In the genomic region with DNA sequence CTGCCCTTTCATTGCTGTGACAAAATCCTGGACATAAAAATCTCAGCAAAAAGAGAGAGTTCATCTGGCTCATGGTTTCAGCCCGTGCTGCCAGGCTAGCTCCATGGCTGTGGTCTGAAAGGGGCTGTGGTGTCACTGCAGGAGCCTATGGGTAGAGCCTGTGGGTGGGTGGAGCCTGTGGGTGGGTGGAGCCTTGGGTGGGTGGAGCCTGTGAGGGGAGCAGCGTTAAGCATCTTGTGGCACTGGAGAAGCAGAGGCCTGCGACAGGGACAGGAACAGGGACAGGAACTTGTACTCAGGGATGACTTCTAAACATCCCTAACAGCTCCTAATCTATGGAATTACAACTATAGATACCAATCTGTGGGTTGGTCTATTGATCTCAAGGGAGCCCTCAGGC, we compare ENCODE assay signal across 23 mouse cellular contexts. TPM values are rescaled to one million over a fixed set of nuclear protein-coding genes. Genes with fewer than 3 reads are reported as not detected.
A peak's percentile ranks its signal among the peaks of the same experiment; 100 is the strongest.
DNase-seq lines count a peak whose midpoint lies in the region; ATAC-seq lines count a peak whose summit lies in the region.
"Had no signal": no experiment of that assay in that cellular context is flagged by ENCODE, and none has a peak within 500 bp of the region (broad histone marks: within the 10 kb centered on the region; RNA-seq: fewer than 3 reads in every experiment).

No protein-coding gene starts in this region.

- DNase-seq in B cell, adult 2 months, result peak; percentile 22 to 29
- DNase-seq in ZHBTc4 (ENCODE audit: low read depth, low spot score), result peak; percentile 69
- no peak for DNase-seq in kidney, adult 8-10 months
- no peak for DNase-seq in urinary bladder, postnatal 25 days (ENCODE audit: low spot score)
- no peak for DNase-seq in embryo, embryonic 9.5 days (ENCODE audit: extremely low spot score)
- DNase-seq: adrenal gland, postnatal 10 days; cerebellum, postnatal 10 days; heart, postnatal 36 days; layer of hippocampus, postnatal 36 days; lung, postnatal 14 days; right cerebral cortex, postnatal 14 days had no signal

- H3K27me3 ChIP-seq in liver, embryonic 12.5 days (replicated peaks), result peaks cover 20% of the 10 kb centered on the region
- H3K27me3 ChIP-seq: embryonic facial prominence, embryonic 15.5 days; hindbrain, embryonic 15.5 days; kidney, embryonic 15.5 days; neural tube, embryonic 15.5 days had no signal

- H3K4me3 ChIP-seq in liver, embryonic 12.5 days, result no peak overlapping the region
- H3K4me3 ChIP-seq: embryonic facial prominence, embryonic 15.5 days; forebrain, embryonic 10.5 days; hindbrain, embryonic 15.5 days; kidney, embryonic 15.5 days; neural tube, embryonic 15.5 days had no signal

- 25% methylated on average over 3 of the region's 3 CpGs for WGBS in liver, embryonic 12.5 days (ENCODE audit: insufficient replicate concordance)

- peak; percentile 78 for ATAC-seq in liver, embryonic 12.5 days
- ATAC-seq in megakaryocyte-erythroid progenitor cell, adult 5-6 weeks (replicated peaks; ENCODE audit: low FRiP score, low TSS enrichment, poor library complexity, severe bottlenecking), result peak; percentile 84
- no peak for ATAC-seq in activated CD4-positive, CD25-positive, alpha-beta regulatory T cell, adult 4 months
- ATAC-seq: intestine, embryonic 16.5 days; midbrain, embryonic 16.5 days had no signal

- no peaks in the 10 kb centered on the region for H3K9me3 ChIP-seq in liver, embryonic 12.5 days (replicated peaks)
- H3K9me3 ChIP-seq: embryonic facial prominence, embryonic 15.5 days; forebrain, embryonic 10.5 days; hindbrain, embryonic 15.5 days; kidney, embryonic 15.5 days; neural tube, embryonic 15.5 days had no signal

- H3K9ac ChIP-seq in liver, embryonic 12.5 days, result no peak overlapping the region
- H3K9ac ChIP-seq: embryonic facial prominence, embryonic 15.5 days; hindbrain, embryonic 15.5 days; kidney, embryonic 15.5 days; neural tube, embryonic 15.5 days had no signal

- H3K36me3 ChIP-seq in liver, embryonic 12.5 days, result no peaks in the 10 kb centered on the region
- H3K36me3 ChIP-seq: embryonic facial prominence, embryonic 15.5 days; forebrain, embryonic 10.5 days; hindbrain, embryonic 15.5 days; kidney, embryonic 15.5 days; neural tube, embryonic 15.5 days had no signal

- peaks cover 8% of the 10 kb centered on the region for H3K4me1 ChIP-seq in liver, embryonic 12.5 days
- H3K4me1 ChIP-seq: embryonic facial prominence, embryonic 15.5 days; forebrain, embryonic 10.5 days; hindbrain, embryonic 15.5 days; kidney, embryonic 15.5 days; neural tube, embryonic 15.5 days had no signal

- no peak overlapping the region for H3K4me2 ChIP-seq in liver, embryonic 12.5 days
- H3K4me2 ChIP-seq: embryonic facial prominence, embryonic 15.5 days; hindbrain, embryonic 15.5 days; kidney, embryonic 15.5 days; neural tube, embryonic 15.5 days had no signal

- no peak overlapping the region for H3K27ac ChIP-seq in liver, embryonic 12.5 days
- H3K27ac ChIP-seq: embryonic facial prominence, embryonic 15.5 days; forebrain, embryonic 10.5 days; hindbrain, embryonic 15.5 days; kidney, embryonic 15.5 days; neural tube, embryonic 15.5 days had no signal

RNA-seq across cellular contexts. Expression of a gene that starts 20.1 kb away (rescaled TPM):
- 10.6 and 11.8 TPM in 2 replicates for polyA plus RNA-seq in liver, embryonic 12.5 days (2016; fragmentation: Nextera tagmentation; extraction: Ambion mirVana)
- 17.2 and 19.2 TPM in 2 replicates for total RNA-seq in megakaryocyte-erythroid progenitor cell, adult 5-6 weeks (2014; fragmentation: Nextera tagmentation)
- 7.0 and 9.8 TPM in 2 replicates for total RNA-seq in megakaryocyte-erythroid progenitor cell, adult 5-6 weeks (2017)
- polyA plus RNA-seq in activated CD4-positive, CD25-positive, alpha-beta regulatory T cell, adult 4 months (2017; shearing (Covaris generic)), result under 1 TPM; 0.15 to 0.17 TPM

RNA-seq across cellular contexts. Expression of a gene that starts 32.2 kb away (rescaled TPM):
- polyA plus RNA-seq in liver, embryonic 12.5 days (2016; fragmentation: Nextera tagmentation; extraction: Ambion mirVana), result 52.6 and 52.8 TPM in 2 replicates
- total RNA-seq in megakaryocyte-erythroid progenitor cell, adult 5-6 weeks (2014; fragmentation: Nextera tagmentation), result 39.4 and 43.1 TPM in 2 replicates
- 31.2 and 34.8 TPM in 2 replicates for total RNA-seq in megakaryocyte-erythroid progenitor cell, adult 5-6 weeks (2017)
- 100 to 1,000 TPM in 1 of 2 experiments, 10 to 100 TPM in 1; 72.3 to 103 TPM for polyA plus RNA-seq in activated CD4-positive, CD25-positive, alpha-beta regulatory T cell, adult 4 months (2017; shearing (Covaris generic))

RNA-seq across cellular contexts. Expression of a gene that starts 53.7 kb away (rescaled TPM):
- not detected in 2 replicates for polyA plus RNA-seq in liver, embryonic 12.5 days (2016; fragmentation: Nextera tagmentation; extraction: Ambion mirVana)
- total RNA-seq in megakaryocyte-erythroid progenitor cell, adult 5-6 weeks (2014; fragmentation: Nextera tagmentation), result 3.8 TPM in 1 of 2 replicates, not detected in the other
- total RNA-seq in megakaryocyte-erythroid progenitor cell, adult 5-6 weeks (2017), result 1.0 and 1.4 TPM in 2 replicates
- under 1 TPM in 1 of 2 experiments, not detected in 1; 0.30 TPM for polyA plus RNA-seq in activated CD4-positive, CD25-positive, alpha-beta regulatory T cell, adult 4 months (2017; shearing (Covaris generic))
- polyA plus RNA-seq: embryonic facial prominence, embryonic 15.5 days; forebrain, embryonic 10.5 days; heart, embryonic 14.5 days; hindbrain, embryonic 15.5 days; intestine, embryonic 16.5 days; kidney, embryonic 15.5 days; neural tube, embryonic 15.5 days; stomach, embryonic 16.5 days had no signal

Comparison
In these comparisons a context has a peak if more than half of its experiments do, and no peak if none do; other contexts are left out.
1. DNase-seq: peak in B cell, adult 2 months (2 of 2) and ZHBTc4 (single experiment); none in kidney, adult 8-10 months (0 of 2), urinary bladder, postnatal 25 days (single experiment) and embryo, embryonic 9.5 days (single experiment).